Mouse (Mus musculus) gastrocnemius, postnatal 25 days (tissue): ENCODE measurements around the gene Mus81. TPM values are rescaled to one million over a fixed set of nuclear protein-coding genes. Genes with fewer than 3 reads are reported as not detected.
"Not testable (repeated sequence)": the region's sequence is repeated elsewhere in the genome, so short reads cannot be mapped to it uniquely, and the experiment has no call there.

Experiments
- DNase-seq: peaks from one replicate; pipeline ENCODE4 v3.0.0; 2022
- total RNA-seq, 2 experiments: library from RNA; stranded (reverse); gene quantifications; 1 replicate in 1 of 2; 2 replicates in 1 of 2; pipeline ENCODE4 v1.2.3; 2021

The Mus81 gene
- total RNA-seq, 2 experiments from 2014 or later = 20.3 to 21.6 TPM

DNA sequence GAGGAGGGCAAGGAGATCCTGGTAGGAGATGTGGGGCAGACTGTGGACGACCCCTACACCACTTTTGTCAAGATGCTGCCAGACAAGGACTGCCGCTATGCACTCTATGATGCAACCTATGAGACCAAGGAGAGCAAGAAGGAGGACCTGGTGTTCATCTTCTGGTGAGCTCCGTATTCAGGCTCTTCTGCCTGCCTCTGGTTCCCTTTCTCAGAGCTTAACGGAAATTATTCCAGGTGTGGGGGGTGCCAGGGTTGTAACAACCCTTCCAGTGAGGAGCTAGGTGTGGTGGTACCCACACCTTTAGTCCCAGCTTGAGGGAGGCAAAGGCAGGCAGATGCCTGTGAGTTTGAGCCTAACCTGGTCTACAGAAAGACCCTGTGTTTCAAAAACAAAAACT lies 4.4 kb upstream of the Mus81 start:
- DNase-seq = no peak

DNA sequence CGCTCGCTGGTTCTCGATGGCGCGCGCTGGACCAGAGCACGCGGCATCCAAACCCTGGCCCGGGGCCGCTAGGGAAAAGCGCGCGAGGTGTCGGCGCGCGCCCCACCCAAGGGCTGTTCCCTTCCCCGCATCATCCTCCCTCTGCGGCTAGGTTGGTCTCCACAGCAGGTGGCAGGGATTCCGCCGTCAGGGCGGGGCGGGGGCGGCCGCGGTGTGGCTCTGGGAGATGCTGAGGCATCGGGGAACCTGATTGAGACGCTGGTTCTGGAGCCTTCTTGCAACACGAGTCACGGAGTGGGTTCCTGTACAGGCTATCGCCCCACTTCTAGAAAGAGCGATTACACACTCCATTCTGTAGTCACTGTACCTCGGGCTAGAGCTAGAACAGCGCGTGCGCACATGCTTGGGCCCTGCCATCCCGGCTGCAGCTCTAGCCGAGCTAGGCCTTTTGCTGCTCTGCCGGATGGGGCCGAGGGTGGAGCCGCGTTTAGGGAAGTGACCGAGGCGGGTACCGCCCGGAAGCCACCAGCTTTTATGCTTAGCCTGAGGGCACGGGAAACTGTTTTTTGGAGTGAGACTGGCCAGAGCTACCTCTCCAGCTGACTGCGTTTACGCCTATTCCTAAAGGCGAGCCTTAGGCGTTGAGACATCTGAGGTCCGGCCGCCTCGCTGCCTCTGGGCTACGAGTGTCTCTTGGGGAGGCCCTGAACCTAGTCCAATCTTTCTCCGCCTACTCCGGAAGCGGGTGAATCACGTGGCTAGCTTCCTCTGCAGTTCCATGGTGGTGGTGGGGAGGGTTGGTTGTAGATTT lies 2.9 kb upstream of the Mus81 start:
- peak; percentile 85 for DNase-seq

GRCm38 (mm10) chr19:5490313-5490897 lies 2.2 kb upstream of the Mus81 start, which contains the start of gene Cfl1:
TSS of gene Cfl1 (plus strand) at chr19:5490455.
- DNase-seq = peak; percentile 95

- not testable (repeated sequence) for DNase-seq
Measured at GRCm38 (mm10) chr19:5489721-5490120, 1.5 kb upstream of the Mus81 start.

GRCm38 (mm10) chr19:5488878-5489571 lies 823 bp upstream of the Mus81 start:
- DNase-seq = peak; percentile 98

- no peak for DNase-seq
Measured at GRCm38 (mm10) chr19:5486771-5487170, 1.4 kb downstream of the Mus81 start.

- DNase-seq = peak; percentile 24
Measured at GRCm38 (mm10) chr19:5486286-5486685, 1.9 kb downstream of the Mus81 start.

GRCm38 (mm10) chr19:5485821-5486220 lies 2.4 kb downstream of the Mus81 start:
- DNase-seq = no peak

- DNase-seq = no peak
Measured at GRCm38 (mm10) chr19:5485371-5485770, 2.8 kb downstream of the Mus81 start.

- DNase-seq = no peak
Measured at GRCm38 (mm10) chr19:5484496-5484895, 3.7 kb downstream of the Mus81 start.

DNA sequence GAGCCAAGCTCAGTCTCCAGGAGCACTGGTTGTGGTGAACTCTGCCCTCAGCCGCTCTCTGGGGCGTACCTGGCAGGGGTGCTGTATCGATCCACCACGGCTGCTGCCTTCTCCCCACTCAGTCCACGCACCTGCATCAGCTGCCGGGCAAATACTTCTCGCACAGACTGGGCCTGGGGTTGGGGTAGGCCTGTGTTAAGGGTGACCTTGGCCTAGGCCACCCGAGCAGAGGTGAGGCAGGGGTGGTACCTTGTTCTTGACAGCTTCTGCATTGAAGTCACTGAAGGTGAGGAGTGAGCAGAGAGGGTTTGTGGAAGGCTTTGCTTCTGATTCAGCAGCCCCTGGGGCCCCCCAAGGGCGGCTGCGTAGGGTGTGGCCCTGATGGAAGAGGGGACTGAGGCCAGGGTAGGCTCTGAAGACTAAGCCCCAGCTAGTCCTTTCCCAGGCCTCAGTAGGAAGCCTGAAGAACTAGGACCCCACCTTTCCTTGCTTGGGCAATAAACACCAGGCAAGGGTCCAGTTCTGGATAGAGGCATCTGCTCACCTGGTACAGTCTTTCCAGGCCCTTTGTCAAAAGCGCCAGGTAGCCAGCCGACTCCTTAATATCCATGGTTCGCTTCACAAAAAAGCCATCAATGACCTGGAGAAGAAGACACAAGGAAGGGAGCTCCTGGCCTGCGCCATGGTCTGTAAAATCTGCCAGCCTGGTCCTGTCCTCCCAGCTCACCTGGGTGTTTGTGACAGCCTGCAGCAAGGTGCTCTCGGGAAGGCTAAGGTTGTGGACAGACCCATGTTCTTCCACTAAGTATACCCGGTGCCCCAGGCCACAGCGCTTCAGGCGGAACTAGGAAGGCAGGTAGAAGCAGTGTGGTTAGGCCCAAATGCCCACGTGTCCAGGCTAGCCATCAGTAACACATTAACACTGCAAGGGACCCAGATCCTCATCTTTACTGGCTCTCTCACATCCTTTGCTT lies 4.5 kb downstream of the Mus81 start:
- no peak for DNase-seq

DNA sequence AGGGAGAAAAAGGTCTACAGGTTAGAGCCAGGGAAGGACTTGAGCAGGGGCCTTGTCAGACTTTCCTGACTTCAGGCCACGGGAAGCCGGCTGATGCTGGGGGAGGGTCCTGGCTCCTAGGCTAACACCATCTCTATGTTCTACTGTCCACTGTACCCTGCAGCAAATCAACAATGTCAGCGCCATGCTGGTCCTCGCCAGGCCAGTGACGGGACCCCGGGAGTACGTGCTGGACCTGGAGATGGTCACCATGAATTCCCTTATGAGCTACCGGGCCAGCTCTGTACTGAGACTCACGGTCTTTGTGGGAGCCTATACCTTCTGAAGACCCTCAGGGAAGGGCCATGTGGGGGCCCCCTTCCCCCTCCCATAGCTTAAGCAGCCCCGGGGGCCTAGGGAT lies 6.8 kb downstream of the Mus81 start:
- no peak for DNase-seq

GRCm38 (mm10) chr19:5480016-5480415 lies 8.2 kb downstream of the Mus81 start:
- no peak for DNase-seq

DNA sequence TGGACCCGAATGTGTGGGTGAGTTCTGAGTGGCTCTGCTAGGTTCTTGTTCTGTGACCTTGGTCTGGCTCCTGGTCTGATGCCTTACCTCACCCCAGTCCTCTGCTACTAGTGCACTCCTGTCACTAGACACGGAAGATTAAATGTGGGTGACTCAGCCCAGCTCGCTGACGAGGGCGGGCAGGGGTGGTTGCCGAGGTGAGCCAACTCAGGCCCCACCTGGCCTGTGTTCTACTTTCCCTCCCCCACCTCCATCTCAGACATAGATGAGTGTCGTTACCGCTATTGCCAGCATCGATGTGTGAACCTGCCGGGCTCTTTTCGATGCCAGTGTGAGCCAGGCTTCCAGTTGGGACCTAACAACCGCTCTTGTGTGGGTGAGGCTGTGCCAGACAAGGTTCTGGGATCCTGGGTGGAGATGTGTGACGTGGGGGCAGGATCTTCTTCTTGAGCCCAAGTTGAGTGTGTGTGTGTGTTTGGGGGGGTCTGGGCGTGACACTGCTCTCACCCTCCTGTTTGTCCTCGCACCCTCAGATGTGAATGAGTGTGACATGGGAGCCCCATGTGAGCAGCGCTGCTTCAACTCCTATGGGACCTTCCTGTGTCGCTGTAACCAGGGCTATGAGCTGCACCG lies 10.4 kb downstream of the Mus81 start:
- DNase-seq = no peak

DNA sequence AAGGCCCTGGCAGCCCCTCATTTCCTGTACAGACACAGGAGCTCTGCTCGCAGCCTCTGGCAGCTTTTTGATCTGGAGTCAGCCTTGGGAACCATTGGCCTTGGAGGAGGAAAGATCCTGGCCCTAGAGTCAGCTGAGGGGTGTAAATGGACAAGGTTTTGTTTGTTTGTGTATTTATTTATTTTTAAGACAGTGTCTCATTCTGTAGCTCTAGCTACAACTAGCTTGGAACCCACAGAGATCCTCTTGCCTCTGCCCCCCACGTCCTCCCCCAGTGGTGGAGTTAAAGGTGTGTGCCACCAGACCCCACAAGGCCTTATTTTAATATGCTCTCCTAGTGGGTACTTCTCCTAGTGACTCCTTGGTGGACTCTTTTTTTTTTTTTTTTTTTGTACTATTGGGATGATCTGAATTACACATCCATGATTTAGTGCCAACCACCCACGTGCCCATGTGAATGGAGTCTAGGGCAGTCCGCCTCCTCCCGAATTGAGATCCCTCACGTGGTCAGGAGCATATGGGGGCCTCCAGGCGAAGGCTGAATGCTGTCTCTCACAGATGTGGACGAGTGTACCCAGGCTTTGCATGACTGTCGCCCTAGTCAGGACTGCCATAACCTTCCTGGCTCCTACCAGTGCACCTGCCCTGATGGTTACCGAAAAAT lies 11.1 kb downstream of the Mus81 start:
- no peak for DNase-seq

- DNase-seq = no peak
Measured at GRCm38 (mm10) chr19:5475069-5475714, 13.0 kb downstream of the Mus81 start.

- DNase-seq = peak; percentile 59
Measured at GRCm38 (mm10) chr19:5474281-5475068, 13.7 kb downstream of the Mus81 start.

DNA sequence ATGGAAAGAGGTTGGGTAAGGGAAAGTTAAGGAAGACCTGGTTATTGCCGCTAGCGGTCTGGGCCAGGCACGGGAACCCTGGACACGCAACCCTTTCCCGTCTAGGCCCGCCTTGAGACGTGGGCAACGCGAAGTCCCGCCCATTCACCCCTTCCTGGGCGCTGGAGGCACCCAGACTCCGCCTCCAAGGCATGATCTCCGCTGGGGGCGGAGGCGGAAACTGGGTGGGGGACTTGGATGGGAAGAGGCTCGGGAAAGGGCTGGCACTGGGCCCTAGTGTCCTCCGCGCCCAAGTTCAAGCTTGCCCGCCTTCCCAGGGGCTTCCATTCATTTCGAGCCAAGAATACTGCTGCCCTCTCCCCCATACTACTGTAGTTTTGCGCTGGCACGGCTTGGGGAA lies 14.5 kb downstream of the Mus81 start, which contains the start of gene Efemp2:
Efemp2 (plus strand) TSS at position 235 of the 400 bp plus-strand sequence.
- DNase-seq = peak; percentile 85

- no peak for DNase-seq
Measured at GRCm38 (mm10) chr19:5472857-5473256, 15.3 kb downstream of the Mus81 start.
